Mouse (Mus musculus): ENCODE results near the gene Plac9a.
"Not testable (repeated sequence)": the region's sequence is repeated elsewhere in the genome, so short reads cannot be mapped to it uniquely, and the experiment has no call there.

The Plac9a gene

DNA sequence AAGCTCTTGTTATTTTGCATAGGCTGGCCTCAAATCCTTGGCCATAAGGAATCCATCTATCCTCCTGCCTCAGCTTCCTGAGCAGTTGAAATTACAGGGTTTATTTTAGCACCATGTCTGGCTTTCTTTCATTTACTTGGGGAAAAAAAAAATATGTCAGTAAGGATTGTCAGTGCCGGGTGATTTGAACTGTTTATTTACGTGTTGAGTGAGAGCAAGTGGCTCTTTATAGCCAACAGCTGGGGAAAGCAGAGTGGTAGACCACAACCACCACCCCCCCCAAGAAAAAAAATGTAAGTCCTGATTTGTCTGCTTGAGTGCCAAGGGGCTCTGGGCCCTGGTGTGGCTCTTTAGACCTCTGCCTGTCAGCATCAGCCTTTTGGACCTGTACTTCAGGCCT lies 39.2 kb downstream of the Plac9a start:
- no peak for DNase-seq

DNA sequence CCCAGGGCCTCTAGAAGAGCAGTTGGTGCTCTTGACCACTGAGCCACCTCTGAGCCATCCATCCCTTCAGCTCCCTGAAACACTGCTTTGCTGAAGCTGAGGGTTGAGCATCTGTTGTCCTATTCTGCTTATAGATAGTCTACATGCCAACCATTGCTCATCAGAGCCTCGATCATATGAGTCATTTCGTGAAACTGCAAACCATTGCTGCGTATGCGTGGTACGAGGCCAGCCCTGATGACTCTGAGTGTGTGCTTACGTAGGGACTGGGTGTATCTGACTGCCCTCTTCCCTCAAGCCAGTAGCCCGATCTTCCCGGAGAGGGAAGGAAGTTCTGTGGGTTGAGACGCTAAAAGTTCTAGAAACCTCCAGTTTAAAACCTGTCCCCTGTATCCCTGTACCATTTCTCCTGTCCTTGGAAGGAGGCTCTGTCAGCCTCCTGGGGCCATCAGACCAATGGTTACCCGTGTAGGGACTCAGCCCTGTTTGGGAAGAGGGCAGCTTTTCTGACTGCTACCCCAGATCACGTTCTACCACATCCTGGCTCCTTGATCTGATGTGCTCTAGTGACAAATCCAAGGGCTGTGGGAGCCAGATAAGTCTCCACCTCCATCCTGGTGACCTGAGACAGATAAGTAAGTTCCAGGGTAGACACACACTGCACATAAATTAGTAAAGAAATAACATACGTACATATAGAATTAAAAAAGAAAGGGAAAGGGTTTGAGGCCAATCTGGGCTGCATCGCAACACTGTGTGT lies 40.9 kb downstream of the Plac9a start:
- DNase-seq = no peak

DNA sequence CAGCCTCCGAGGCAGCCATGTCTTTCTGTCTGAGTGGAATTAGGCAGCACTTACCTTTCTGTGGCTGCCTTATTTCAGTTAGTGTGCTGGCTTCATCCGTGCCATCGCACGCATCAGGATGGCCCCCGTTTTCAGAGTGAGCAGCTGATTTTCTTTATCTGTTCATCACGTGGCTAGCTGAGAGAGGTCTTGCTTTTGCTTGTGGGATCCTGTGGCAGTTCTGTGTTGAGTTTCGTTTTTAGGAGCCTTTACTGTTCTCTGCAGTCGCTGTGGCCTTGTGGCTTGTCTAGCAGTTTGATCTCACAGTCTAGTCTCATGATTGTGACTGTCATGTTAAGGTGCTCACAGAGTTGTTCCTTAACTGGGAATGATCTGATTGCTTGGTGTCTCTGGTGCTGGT lies 45.0 kb downstream of the Plac9a start:
- no peak for DNase-seq

DNA sequence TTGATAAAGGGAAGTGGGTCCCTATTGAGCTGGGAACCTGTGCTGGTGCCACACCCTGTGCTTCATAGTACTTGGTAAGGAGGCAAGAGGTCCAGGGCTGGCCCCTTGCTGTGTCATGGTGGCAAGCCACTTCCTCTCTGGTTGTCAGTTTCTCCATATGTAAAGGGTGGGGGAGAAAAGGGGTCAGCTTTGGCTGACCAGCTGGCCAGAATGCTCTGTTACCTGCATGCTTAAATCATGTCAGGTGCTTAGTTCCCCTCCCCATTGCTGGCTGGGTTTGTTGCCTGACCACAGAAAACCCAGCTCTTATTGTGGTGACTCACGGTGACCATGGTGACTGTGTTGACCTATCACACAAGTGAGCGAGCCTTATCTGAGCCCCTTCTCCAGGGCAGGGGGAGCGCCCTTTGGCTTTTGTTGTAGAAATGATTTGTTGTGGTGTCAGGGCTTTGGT lies 45.7 kb downstream of the Plac9a start:
- no peak for DNase-seq

DNA sequence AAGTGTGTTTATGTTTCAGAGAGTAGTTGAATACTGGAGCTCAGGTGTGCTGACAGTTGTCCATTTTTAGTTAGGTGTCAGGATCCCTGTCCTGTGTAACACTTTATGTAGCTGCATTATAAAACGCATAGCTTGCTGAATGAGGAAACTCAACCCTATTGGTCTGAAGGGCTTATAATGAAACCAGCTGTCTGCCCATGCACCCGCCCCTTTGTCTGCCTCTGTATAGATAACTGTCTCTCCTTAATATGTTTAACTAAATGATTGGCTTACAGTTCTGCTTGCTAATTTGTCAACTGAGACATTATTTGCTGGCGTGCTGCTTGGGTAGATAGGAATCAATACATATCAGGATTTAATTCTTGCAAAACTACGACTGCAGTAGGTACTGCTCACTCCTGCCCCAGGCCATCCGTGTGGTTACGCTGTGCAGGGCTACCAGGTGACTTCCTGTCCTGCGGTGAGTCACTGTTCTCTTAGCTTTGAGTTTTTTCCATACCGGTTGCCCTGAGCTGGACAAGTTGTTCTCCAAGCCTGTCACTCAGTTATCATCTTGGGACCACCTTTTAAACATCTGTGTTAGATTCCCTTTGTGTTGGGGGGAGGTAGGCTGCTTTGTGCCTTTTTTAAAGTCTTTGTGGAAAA lies 47.5 kb downstream of the Plac9a start:
- no peak for DNase-seq

DNA sequence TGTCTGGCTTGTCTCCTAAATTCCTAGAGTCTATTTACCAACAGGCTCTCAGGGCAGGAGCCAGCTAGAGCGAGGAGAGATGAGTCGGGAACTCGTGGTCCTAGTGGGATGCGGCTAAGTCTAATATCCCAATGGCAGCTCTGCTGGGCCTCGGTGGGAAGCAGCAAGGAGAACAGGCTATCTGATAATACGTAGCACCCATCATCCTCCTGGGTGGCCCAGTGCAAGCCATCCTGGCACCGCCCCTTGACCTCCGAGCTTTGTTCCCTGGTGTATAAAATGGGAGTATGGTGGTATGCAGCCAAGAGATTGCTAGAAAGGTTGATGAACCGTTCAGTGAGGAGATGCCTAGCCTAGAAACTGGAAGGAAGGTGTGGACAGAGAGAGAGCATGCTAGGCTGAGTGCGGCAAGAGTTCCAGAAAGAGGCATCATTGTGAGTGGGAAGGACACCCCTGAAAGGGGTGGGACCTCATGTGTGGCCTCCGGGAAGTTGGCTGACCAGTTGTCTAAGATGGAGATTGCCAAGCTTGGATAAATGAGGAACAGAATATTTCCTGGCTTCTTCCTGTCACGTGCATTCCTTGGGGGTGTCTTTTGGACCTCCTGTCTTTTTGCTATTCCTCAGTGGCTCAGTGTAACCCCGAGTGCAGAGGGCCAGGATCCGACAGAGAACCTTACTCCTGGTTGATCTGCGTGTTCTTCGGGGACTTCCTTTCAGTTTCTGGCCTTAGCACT lies 49.0 kb downstream of the Plac9a start:
- DNase-seq = no peak

DNA sequence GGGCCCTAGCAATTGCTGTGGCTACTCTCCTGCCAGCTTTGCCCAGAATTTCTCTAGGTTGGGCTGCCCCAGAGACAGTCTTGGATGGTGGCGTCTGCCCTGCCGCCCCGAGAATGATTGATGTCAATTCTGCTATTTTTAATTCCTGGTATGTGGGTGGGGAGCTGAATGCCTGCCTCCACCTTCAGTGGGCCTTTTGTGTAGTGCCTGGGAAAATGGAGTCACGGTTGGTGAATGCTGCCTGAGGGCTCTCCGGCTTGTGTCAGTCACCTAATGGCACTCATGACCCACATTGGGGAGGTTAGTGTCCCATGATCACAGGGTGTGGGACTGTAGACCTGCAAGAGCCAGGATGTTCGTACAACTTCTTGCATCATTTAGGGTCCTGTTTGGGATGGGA lies 49.6 kb downstream of the Plac9a start:
- no peak for DNase-seq

DNA sequence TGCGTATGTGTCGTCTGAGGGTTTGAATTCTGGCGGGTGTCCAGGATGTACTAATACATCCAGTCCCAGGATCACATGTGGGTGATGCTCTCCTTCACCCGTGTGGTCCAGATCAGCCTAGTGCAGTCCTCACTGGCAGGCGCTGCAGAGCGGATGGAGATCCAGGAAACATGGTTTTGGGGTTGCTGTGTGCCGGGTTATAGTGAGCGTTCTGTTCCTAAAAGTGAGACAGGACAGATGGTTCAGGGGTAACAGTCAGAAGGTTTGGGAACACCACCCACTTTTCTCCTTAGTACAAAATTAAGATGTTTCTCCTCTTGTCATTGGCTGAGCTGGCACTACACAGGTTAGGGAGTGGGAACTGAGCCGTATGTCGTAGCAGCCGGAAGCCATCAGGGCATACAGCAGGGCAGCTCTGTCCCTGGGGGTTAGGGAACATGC lies 50.8 kb downstream of the Plac9a start:
- no peak for DNase-seq

DNA sequence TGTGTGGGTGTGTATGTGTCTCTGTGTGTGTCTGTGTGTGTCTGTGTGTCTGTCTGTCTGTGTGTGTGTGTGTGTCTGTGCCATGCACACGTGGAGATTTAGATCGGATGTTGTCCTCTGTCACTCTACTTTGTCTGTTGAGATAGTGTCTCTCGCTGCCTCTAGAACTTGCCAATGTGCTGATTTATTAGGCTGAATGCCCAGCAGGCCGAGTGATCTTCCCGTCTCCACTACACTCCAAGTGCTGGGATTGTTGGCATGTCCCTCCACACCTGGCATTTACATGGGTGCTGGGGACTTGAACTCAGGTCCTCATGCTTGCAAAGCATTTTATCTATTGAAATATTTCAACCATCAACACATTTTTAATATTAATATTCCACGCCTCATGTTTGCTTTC lies 51.7 kb downstream of the Plac9a start:
- DNase-seq = no peak

DNA sequence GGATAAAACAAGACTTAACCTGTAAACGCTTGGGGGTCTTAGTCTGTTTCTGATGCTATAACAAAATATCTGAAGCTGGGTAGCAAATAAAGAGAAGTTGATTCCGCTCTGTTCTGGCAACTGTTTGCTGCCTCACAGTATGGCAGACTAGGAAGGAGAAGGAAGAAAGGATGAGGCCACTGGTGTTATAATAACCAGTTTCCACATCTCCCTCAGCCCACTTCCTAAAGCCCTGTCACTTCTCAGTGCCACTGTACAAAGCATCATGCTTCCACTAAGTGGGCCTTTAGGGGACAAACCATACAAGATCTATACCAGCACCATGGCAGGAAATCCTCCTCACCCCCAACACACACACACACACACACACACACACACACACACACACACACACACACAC lies 52.5 kb downstream of the Plac9a start:
- DNase-seq = no peak

DNA sequence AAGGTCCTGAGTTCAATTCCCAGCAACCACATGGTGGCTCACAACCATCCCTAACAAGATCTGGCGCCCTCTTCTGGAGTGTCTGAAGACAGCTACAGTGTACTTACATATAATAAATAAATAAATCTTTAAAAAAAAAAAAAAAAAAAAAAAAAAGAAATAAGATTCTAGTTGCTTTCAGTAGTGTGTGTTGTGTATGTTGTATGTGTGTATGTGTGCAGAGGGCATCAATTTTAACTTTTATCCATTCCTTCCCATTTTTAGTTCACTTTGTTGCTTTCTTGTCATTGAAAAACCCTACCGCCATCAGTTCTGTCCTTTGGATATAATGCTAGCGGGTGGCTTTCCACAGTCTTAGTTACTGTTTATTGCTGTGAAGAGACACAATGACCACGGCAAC lies 54.2 kb downstream of the Plac9a start:
- not testable (repeated sequence) for DNase-seq

DNA sequence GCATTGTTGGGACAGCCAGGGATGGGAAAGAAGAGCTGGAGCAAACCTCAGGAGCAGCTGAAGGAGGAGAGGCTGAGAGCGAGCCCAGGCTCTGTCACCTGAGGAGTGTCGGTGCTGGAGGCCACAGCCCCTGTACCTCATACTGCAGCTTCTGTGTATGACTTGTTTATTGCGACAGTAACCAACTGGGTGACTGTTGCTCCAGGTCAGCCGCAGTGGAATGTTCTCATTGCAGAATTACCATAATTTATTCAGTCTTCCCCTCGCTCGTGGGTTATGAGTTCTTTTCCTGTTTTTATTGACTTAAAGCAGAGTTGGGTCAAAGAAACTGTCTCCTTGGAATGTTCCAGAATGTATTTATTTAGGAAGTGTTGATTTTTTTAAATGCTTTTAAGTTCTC lies 54.7 kb downstream of the Plac9a start:
- no peak for DNase-seq

DNA sequence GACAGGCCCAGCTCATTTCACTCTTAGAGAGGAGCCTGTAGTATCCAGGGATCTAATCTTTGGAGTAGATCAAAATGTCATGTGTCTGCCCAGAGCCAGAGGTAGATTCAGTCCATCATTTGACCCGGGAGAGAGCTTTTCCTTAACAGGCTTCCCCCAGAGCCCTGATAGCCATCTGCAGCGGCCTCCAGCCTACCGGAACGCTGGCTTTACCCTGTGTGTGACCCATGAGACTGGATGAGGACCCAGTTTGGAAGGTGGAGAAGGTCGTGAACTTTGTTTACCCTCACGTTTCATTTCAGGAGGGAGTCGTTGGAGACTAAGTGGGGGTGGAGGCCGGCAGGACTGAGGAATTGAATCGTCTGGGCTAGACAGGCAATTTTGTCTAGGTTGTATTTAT lies 55.2 kb downstream of the Plac9a start:
- DNase-seq = no peak

DNA sequence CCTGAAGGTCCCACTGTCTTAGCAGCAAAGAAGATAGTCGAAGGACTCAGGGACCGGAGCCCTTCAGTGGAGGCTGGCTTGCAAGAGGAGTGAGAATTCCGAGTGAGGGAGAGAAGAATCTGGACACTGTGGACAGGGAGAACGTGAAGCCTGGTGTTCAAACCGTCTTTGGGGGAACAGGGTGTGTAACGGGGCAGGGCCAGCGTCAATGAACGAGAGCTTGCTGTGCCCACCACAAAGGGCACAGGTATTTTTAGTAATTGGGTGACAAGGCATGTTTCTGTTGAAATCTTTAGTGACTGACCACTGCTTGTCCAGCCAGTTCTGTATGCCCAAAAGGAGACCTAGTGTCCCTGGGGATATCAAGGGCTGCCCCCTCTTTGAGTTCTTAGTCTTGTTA lies 56.4 kb downstream of the Plac9a start:
- no peak for DNase-seq

DNA sequence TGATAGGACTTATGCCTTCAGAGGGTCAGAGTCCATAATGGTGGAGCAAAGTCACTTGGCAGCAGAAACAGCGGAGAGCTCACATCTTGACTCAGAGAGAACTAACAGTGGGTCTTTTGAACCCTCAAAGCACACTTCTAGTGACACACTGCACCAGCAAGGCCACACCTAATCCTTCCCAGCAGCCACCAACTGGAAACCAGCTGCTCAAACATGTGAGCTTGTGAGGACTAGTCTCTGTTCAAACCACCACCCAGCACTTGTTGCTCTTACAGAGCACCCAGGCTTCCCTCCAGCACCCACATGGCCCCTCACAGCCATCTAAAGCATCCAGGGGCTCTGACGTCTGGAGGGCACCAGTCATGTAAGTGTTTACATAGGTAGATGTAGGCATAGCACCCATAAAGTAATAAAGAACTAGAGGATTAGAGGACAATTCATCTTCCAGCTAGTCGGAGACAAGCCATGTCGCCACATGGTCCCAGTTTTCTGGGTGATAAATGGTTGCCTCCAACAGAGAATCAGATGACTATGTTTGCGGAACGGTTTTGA lies 57.0 kb downstream of the Plac9a start:
- DNase-seq = no peak

DNA sequence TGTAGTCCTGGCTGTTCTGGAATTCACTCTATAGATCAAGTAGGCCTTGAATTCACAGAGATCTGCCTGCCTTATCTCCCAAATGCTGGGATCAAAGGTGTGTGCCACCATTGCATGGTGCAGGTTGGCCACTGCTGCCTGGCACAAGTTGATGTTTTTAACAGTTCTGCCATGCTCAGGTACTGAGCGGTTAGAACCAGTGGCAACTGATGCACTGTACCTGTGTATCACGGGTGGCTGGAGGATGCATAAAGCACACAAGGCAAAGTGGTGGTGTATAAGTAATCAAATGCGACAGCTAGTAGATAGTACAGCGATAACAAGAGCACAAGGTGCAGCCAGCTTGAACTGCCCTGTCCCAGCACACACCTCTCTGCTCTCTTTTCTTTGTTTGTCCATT lies 58.5 kb downstream of the Plac9a start:
- no peak for DNase-seq

DNA sequence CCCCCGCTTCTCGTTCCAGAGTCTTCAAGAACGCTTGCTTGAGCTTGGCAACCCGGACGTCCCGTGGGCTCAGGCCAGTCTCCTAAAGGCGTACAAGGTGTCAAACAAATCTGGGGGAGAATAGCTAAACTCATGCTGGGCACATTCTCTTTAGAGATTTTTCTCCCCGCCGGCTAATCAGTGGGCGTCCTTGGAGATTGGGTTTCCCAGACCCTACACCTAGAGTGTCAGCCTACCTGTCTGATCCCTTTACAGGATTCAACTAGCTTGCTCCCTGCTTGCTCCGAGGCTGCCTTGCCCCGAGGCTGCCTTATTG lies 60.3 kb downstream of the Plac9a start:
- no peak for DNase-seq

DNA sequence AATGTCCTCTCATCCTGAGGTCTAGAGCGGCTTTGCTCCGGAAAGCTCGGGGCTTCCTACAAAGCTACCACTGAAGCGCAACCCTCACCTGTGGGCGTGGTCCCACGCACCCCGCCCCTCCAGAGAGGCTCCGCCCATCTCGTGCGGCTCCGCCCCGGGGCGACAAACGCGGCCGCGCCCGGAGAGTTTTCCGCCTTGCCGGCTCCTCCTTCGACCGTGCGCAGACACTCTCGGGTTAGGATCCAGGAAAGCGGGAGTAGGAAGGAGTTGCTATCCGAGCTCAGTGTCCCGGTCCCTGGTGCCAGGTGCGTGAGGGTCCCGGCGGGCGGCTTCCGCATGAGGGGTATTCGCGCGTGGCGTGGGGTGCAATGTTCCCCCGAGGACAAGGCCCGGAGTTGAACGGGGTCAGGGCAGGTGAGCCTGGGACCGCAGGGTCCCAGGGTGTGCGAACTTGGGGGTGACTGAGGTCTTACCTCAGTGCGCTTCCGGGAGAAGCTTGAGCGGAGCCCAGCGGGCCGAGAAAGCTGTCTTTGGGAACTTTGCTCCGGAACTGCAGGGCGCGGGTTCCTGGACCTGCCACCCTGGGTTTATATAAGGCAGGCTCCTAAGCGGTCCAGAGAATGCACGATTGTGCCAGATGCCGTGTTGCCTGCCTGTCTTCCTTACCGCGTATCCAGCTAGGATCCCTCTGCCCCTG lies 60.8 kb downstream of the Plac9a start, which contains the start of gene Anxa11:
TSS of gene Anxa11 (plus strand) at position 166 of the 697 bp plus-strand sequence.
- DNase-seq = peak; percentile 92

DNA sequence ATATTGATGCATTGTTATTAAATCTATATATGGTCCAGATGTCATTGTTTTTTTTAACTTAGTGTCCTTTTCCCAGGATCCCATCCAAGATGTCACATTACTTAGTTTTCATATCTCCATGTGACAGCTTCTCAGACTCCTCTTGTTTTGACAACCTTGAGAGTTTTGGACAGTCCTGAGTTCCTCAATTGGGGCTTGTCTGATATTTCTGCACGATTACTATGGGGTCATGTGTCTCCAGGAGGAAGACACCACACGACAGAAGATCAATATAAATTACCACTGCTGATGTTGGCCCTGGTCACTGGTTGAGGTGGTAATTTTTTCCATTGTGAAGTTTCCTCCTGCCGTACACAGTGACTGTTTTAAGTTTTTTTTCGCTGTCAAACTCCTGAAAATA lies 61.3 kb downstream of the Plac9a start:
- no peak for DNase-seq

DNA sequence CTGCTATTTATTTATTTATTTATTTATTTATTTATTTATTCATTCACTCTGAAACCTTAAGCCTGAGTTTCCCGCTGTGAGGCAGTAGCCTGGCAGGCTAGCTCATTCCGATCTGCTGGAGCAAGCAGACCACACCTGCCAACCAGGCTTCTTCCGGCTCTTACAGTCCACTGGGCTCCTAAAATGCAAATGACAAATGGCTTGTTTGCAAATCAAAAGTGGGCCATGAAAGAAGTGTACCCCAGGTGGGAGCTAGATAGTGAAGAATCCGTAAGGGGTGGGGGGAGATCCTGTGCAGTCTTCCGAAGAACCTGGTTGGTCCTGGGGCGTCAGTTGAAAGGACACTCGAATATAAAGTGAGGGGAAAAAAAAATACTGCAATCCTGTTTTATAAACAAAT lies 61.9 kb downstream of the Plac9a start:
- DNase-seq = no peak

DNA sequence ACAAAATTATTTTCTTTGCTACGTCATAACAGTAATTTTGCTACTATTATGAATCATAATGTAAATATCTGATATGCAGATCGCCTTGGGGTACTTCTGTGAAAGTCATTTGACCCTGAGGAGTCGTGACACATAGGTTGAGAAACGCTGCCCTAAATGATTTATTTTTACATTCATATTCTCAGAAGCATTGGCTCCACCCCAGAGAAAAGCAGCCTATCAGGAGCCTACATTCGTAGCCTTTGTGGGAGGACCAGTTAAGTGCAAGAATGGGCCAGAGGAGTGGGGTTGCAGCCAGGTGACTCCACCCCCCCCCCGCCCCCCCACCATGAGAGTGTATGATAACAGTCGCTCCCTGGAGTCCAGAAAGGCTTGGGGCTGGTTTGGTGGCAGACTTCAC lies 63.1 kb downstream of the Plac9a start:
- DNase-seq = no peak

DNA sequence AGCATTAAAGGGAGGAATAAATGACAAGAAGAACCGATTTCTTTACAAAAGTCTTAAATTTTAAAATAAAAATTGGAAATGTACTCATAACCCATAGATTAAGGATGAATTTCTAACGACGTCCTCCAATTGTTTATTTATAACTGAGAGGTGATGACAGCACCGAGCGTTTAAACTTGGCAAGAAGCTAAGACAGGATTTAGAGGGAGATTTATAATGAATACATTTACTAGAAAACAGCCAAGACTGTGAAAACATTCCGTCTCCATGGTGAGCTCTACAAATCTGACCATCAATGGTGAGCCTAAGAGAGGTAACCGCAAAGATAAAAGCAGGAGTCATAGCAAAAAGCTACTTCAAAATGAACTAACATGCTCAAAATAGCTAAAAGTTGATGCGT lies 64.5 kb downstream of the Plac9a start:
- no peak for DNase-seq

Measured in lung, postnatal 14 days (tissue).